Mouse (Mus musculus) MEL-GATA-1-ER (cell line): ENCODE measurements around the gene Cbfa2t2.

Experiments used
- DNase-seq: peaks from one replicate; pipeline ENCODE4 v3.0.0-alpha.2; 2012; ENCODE audit warnings: low read depth; ENCODE audit errors: extremely low read depth

Gene Cbfa2t2

DNA sequence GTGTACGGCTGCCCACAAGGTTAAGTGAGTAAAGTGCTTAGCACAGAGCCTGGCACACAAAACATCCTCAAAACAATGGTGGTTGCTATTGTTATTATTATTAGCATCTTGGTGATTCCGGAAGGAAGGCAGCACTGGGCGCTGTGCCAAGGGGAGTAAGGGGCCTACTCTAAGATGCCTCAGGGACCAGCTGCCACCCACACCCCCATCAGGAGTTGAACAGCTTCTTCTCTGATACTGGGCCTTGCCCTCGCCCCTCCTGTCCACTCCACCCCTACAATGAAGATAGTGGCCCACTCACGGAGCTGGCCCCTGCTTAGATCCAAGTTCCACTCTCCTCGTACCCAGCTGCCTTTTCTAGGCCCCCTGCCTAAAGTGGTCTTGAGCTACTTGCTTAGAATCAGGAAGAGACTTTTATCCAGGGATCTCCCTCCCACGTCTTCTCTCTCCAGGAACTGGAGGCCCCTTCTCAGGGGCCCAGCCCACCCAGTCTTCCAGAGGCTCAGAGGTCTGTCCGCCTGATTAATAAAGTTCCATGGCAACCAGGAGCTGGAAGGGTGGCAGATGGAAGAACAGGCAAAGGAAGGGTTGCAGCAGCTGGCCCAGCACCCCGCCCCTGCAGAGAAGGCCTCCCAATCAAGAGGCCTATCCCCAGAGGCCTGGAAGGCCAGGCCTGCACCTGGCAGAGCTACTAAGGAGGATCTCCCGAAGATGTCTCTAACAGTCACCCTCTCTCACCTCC is 132.2 kb downstream of the Cbfa2t2 start:
- peak; percentile 33 for DNase-seq

DNA sequence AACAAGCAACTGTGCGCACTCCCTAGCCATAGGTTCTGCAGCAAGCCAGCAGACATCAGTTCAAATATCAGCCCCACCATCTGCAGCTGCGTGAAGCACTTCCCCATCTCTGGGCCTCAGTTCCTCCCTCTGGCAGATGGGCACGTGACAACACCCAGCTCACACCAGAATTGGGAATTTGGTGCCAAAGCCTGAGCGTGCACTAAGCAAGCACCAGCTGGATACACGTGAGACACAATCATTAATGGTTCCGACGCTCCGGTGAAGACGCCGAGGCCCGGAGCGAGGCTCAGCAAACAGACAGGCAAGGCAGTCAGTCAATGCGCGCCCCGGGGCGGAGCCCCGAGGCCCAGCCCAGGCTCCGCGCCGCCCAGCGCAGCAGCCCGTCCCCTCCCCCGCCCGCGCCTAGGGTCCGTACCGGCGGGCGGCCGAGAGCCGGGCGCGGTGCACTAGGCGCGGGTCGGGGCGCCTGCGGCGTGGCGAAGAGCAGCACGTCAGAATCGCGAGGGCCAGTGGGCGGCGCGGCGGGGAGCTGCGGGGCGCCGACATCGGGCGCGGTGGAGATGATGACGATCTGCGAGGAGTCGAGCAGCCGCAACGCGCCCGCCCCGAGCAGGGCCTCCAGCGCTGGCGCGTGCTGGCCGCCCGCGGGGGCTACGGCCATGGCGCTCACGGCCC is 132.9 kb downstream of the Cbfa2t2 start:
- peak; percentile 94 for DNase-seq

DNA sequence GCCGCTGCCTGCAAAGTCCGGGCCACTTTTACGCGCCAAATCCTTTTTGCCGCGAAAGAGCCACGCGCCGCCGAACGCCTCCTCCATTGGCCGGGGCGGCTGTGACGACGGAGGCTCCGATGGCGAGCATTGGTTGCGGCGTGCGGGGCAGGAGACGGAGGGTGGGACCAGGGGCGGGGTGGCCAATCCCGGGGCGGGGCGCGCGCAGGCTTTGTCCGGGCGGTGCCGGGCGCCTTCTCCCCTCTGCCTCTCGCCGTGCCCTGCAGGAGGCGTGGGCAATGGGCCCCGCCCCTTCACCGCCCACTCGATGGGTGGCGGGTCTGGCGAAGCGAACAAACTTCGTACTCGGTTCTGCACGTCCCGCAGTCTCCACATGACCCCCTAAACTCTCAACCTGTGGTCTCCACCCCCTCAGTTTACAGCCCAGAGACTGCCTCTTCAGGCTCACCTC is 133.6 kb downstream of the Cbfa2t2 start, which contains the start of gene E2f1:
TSS of gene E2f1 (minus strand) at position 57 of the 451 bp plus-strand sequence.
- DNase-seq = peak; percentile 81

DNA sequence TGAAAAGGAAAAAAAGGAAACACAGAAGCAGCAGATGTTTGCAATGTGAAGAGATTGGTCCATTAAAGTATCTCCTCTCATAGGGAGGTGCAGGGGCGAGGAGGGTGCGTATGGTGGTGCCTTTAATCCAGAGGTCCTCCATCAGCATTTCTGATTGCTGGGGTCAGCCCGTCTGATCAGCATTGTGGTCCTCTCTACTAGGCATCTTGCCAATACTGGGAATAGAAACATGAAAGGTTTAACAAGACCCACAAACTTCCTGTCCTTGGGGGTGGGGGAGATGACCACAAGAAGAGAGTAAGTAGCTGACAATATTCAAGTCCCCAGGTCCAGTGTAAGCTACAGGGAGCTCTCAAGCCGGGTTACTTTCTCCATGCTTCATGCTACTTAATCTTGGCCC is 134.4 kb downstream of the Cbfa2t2 start:
- peak; percentile 35 for DNase-seq

DNA sequence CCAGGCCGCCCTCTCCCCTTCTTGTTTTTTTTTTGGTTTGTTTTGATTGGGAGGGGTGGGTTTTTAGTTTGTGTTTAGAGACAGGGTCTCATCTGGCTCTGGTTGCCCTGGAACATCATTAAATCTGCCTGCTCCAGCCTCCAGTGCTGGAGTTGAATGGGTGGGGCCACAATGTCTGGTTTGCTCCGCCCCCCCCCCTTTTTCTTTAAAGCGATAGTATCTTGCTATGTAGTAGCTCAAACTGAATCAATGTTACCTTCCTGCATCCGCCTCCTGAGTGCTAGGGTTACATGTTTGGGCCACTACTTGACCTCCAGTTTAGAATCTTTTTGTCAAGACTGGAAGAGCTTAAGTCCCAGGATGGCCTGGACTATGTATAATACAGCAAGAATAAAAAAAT is 135.0 kb downstream of the Cbfa2t2 start:
- DNase-seq = no peak

DNA sequence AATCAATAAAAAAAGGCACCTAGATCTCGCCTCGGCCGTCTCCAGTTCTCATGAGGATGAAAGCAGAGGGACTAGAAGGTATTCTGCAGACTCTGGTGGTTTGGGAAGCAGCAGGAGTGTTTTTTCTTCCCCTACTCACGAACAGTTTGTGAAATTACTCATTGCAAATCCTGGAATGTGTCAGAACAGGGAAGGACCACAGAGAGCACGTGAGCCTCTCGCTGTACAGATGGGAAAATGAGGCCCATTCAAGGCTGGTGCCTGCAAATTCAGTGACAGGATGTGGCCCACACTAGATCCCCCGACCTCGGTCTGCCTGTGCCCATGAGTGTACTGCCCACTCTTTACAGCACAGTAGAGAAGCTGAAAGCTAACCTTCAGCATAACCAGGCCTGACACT is 135.7 kb downstream of the Cbfa2t2 start:
- no peak for DNase-seq

DNA sequence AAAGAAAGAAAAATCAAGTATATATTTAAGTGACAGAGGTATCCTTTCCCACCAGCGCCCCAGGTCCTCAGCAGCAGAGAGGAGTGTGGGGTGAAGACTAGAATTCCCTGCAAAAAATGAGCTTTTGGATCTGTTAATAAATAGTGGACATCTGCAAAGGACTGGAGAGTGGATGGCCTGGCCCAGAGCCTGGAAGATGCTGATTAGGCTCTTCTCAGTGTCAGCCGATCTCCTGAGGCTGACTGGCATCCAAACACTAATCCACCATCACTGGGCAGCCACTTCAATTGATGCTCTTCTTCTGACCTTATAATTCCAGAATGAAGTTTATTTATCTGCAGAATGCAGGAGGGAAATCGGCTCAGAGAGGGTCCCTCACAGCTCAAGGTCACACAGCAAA is 136.7 kb downstream of the Cbfa2t2 start:
- no peak for DNase-seq

DNA sequence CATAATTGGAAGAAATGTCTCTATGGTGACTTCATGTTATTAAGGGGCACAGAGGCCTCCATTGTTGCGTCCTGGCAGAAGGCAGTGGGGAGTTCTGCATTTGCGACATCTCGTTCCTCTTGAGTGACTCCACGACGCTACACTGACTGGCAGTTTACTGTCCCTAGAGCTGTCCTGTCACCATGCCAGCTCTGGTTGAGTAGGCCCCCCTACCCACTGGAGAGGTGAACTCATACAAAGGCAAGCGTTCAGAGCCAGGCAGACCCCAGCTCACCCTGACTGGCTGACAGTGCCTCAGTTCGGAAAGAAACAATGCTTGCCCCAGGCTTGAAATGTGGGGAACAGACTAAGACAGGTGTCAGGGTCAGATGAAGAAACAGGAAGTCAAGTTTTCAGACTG is 138.0 kb downstream of the Cbfa2t2 start:
- DNase-seq = no peak

DNA sequence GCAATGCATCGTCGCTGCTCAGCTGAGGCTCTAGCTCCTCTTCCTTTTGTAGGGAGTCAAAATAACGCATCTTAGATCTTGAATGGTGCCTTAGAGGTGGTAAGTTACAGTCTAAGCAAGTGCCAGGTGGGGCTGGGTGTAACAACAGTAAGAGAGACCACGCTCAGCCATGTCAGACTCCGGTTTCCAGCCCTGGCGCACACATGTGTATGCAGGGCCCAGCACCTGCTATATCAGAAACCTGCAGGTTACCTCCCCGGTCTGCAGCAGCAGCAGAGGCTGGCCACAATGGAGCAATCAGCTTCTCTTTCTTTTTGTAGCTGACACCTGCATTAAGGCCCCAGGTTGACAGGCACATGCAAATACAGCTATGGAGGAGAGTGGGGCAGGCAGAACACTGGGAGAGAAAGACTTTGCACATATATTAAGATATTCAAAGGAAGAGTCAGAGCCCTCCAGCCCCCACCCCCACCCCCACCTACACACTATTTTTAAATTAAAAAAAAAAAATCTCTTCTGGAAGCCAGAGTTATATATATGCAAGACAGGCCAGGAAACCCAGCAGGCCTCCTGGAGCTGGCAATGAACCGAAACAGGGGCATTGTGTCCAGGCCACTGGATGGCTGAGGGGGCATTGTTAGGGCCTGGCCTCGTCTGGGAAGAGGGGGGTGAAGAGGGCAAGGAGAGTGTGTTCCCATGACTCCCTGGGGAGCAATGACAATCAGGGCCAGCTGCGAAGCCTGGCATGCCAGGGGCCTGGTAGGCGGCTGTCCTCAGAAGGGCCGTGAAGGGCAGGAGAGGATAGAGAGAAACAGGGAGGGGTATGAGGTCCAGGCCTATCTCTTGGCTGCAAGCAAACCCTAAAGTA is 140.8 kb downstream of the Cbfa2t2 start:
- DNase-seq = no peak

DNA sequence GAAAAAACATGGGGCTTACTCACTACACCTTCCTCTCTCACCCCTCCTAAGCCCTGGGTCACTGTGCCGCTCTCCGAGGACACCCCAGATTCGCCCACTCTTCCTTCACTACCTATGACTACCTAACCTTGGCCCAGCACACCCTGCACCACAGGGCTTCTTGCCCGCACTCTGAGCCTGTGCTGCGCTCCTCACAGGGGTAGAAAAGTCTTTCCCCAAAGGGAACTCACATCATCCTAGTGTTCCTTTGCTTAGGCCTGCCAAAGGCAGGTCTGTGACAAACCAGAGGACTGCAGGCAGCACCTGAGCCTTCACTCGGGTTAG is 141.4 kb downstream of the Cbfa2t2 start:
- DNase-seq = no peak

DNA sequence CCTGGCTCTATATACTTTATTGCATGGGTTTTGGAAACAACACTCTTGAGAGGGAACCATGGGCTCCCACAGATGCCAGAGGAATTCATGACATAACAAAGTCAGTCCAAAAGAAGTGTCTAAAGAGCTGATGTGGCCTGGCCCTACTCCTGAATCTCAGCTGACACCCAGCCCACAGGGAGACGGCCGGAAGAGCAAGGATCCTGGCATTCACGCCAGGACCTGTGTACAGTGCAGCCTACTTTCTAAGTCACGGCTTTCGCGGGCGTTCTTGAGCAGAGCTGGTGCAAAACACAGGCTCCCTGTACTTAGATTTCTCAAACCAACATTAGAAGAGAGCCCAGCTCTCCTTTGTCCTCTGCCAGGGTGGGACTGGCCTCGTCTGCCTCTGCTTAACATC is 144.3 kb downstream of the Cbfa2t2 start:
- no peak for DNase-seq

DNA sequence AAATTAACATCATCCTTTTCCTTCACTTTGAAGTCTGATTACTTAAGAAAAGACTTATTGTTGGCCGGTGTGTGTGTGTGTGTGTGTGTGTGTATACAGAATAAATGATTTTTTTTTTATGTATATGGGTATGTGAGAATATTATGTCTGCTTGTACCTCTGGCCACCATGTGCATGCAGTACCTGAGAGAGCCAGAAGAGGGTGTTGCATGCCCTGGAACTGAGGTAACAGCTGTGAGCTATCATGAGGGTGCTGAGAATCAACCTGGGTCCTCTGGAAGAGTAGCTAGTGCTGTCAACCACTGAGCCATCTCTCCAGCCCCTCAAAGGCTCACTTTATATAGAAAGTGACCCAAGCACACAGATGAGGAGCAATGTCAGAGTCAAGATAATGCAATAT is 145.1 kb downstream of the Cbfa2t2 start:
- DNase-seq = no peak

DNA sequence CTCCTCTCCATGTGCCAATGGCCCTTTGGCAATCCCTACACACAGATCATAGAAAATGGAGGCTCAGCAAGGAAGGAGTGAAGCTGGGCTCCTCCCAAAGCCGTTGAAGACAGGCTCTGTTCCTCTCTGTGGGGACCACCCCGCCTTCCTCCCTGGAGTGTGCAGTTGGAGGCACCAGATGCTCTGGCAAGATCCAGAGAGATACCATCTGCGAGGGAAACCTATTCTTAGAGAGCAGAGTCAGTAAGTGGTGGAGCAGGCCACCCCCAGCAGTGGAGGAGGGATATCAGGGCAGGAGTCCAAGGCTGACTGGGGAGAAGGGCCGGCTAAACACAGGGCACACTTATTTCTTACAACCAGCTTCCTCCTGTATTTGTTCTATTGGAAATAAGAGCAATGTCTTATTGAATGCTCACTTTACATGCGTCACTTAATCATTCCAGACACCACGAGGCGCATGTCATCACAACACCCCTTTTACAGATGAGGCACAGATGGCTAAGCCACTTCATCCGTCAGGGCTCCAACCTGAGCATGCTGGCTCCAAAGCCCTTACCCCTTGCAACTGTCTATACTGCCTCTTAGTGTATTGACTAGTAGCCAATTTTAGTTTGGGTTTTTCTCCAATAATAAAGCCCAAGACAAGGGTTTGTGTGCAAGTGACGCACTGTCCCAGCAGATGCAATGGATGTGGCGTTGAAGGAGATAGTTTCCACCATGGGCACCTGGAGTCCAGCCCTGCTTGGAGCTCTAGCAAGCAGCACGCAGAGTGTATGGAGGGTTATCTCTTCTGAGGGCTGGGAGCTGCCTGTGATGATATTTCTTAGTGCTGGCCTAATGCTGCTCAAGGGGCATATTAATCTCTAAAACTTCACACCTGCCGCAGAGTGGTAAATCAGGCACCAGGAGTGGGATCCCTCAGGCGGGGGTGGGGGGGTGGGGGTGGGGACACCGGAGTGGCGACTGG is 147.9 kb downstream of the Cbfa2t2 start:
- DNase-seq = peak; percentile 50

DNA sequence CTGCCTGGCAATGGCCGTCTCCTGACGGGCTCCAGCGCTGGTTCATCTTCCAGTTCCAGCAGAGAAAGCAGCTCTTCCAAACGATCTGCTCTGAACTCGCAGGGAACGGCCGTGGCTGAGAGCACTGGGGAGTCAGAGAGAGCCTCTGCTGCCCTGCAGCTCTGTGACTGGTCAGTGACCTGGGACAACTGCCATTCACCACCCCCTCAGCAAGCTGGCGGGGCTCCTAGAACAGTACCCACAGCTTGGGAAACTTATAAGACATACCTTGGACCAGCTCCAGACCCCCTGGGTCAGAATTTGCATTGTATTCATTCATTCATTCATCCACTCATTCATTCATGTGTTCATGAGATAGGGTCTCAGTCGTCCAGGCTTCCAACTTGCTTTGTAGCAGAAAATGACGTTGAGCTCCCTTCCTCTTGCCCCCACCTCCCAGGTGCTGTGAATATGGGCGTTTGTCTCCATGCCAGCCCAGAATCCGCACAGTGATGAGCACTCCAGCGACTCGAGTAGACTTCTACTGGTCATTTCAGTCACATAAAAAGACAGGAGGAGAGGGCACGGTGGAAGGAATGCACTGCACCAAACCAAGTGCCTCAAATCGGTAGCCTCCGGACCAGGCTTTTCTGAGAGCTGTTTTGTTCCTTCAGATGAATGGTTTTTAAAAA is 148.8 kb downstream of the Cbfa2t2 start:
- DNase-seq = no peak

DNA sequence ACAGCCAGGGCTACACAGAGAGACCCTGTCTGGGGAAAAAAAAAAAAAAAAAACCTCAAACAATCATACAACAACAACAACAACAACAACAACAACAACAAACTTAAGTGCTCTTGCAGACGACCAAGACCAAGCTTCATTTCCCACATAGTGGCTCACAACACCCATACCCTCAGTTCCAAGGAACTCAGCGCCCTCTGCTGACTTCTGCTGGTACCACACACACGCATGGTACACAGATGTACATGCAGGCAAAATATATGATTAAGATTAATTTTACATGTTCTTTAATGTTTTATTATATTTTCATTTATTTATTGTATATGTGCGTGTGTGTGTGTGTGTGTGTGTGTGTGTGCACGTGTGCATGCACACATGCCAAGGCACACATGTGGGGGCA is 150.1 kb downstream of the Cbfa2t2 start:
- peak; percentile 42 for DNase-seq
